Mouse (Mus musculus) spleen, adult 18-20 months (tissue): Measurements from ENCODE around the gene Hlf.

ENCODE experiments used
- DNase-seq, 2 experiments: peaks; one replicate each; pipeline ENCODE4 v3.0.0; 2022; ENCODE audit warnings: mixed read lengths in 2 of 2

The Hlf gene

GRCm38 (mm10) chr11:90390817-90391173 is at the start of gene Hlf:
TSS of gene Hlf (minus strand) at chr11:90390895.
- DNase-seq, result peak; percentile 50 to 59

- no peak for DNase-seq
These were observed 48.1 kb upstream of the Hlf start for GRCm38 (mm10) chr11:90438768-90439167.

- no peak for DNase-seq
These were observed 34.5 kb upstream of the Hlf start for GRCm38 (mm10) chr11:90425207-90425525.

GRCm38 (mm10) chr11:90424334-90425206 is 33.9 kb upstream of the Hlf start:
- no peak for DNase-seq

GRCm38 (mm10) chr11:90423896-90424295 is 33.2 kb upstream of the Hlf start:
- no peak for DNase-seq

- no peak for DNase-seq
These were observed 29.0 kb upstream of the Hlf start for GRCm38 (mm10) chr11:90419706-90420105.

- peak; percentile 68 to 71 for DNase-seq
These were observed 27.2 kb upstream of the Hlf start for GRCm38 (mm10) chr11:90417921-90418320.

GRCm38 (mm10) chr11:90417011-90417410 is 26.3 kb upstream of the Hlf start:
- DNase-seq, result no peak

- DNase-seq, result no peak
These were observed 8.2 kb upstream of the Hlf start for GRCm38 (mm10) chr11:90398850-90399249.

GRCm38 (mm10) chr11:90391271-90392185 is 833 bp upstream of the Hlf start:
- DNase-seq, result no peak

GRCm38 (mm10) chr11:90389902-90390816 is 536 bp downstream of the Hlf start:
- no peak for DNase-seq

GRCm38 (mm10) chr11:90389174-90389901 is 1.4 kb downstream of the Hlf start:
- DNase-seq, result no peak

- peak in 1 of 2 experiments; percentile 8 for DNase-seq
These were observed 2.9 kb downstream of the Hlf start for GRCm38 (mm10) chr11:90387501-90388440.

GRCm38 (mm10) chr11:90382005-90382611 is 8.6 kb downstream of the Hlf start:
- no peak for DNase-seq

- DNase-seq, result no peak
These were observed 9.6 kb downstream of the Hlf start for GRCm38 (mm10) chr11:90381113-90381512.

GRCm38 (mm10) chr11:90380131-90380685 is 10.5 kb downstream of the Hlf start:
- DNase-seq, result no peak

- DNase-seq, result no peak
These were observed 12.7 kb downstream of the Hlf start for GRCm38 (mm10) chr11:90378008-90378407.

GRCm38 (mm10) chr11:90376436-90376835 is 14.3 kb downstream of the Hlf start:
- DNase-seq, result no peak

- DNase-seq, result no peak
These were observed 19.1 kb downstream of the Hlf start for GRCm38 (mm10) chr11:90371470-90372100.
